Mouse (Mus musculus) NIH3T3 (cell line): Measurements from ENCODE around the gene Gm5767.
A peak's percentile ranks its signal among the peaks of the same experiment; 100 is the strongest.
"Not testable (repeated sequence)": the region's sequence is repeated elsewhere in the genome, so short reads cannot be mapped to it uniquely, and the experiment has no call there.

Experiments
- DNase-seq: peaks from one replicate; pipeline ENCODE4 v3.0.0-alpha.2; 2012; ENCODE audit warnings: low read depth

The Gm5767 gene

GRCm38 (mm10) chr16:8714851-8715250, 34.3 kb downstream of the Gm5767 start:
- DNase-seq, result no peak

GRCm38 (mm10) chr16:8715513-8716080, 35.0 kb downstream of the Gm5767 start:
- peak; percentile 57 for DNase-seq

- DNase-seq, result no peak
Observed at GRCm38 (mm10) chr16:8716300-8716699, 35.7 kb downstream of the Gm5767 start.

GRCm38 (mm10) chr16:8717744-8718143, 37.2 kb downstream of the Gm5767 start:
- DNase-seq, result peak; percentile 69

GRCm38 (mm10) chr16:8720447-8720846, 39.9 kb downstream of the Gm5767 start:
- DNase-seq, result no peak

- DNase-seq, result no peak
Observed at GRCm38 (mm10) chr16:8724031-8724430, 43.5 kb downstream of the Gm5767 start.

GRCm38 (mm10) chr16:8725807-8726206, 45.2 kb downstream of the Gm5767 start:
- DNase-seq, result no peak

- no peak for DNase-seq
Observed at GRCm38 (mm10) chr16:8728111-8728748, 47.7 kb downstream of the Gm5767 start.

- DNase-seq, result no peak
Observed at GRCm38 (mm10) chr16:8731630-8732029, 51.1 kb downstream of the Gm5767 start.

GRCm38 (mm10) chr16:8732450-8732849, 51.9 kb downstream of the Gm5767 start:
- not testable (repeated sequence) for DNase-seq
